Mouse (Mus musculus) embryonic facial prominence, embryonic 15.5 days (tissue): ENCODE data around the gene Dnah17. TPM values are rescaled to one million over a fixed set of nuclear protein-coding genes. Genes with fewer than 3 reads are reported as not detected.

Experiments
- ATAC-seq: fragments of 200-750 bp; cut with Nextera tagmentation; 2 replicates; pipeline ENCODE4 v1.8.0; 2017; ENCODE audit warnings: low read depth, moderate TSS enrichment; ENCODE audit not compliant: insufficient number of reproducible peaks, low FRiP score, low TSS enrichment
- H3K27ac ChIP-seq: fragments of 300-500 bp; sonication (generic); replicated peaks from 2 replicates; pipeline ENCODE4 v1.5.1; 2015; ENCODE audit warnings: mild to moderate bottlenecking, inconsistent platforms
- H3K27me3 ChIP-seq: fragments of 300-500 bp; sonication (generic); 2 replicates; pipeline ENCODE4 v1.6.1; 2015; ENCODE audit warnings: inconsistent platforms
- H3K36me3 ChIP-seq: fragments of 300-500 bp; sonication (generic); 2 replicates; pipeline ENCODE4 v1.6.1; 2015; ENCODE audit warnings: mild to moderate bottlenecking, inconsistent platforms
- H3K4me1 ChIP-seq: fragments of 300-500 bp; sonication (generic); 2 replicates; pipeline ENCODE4 v1.6.1; 2015; ENCODE audit warnings: inconsistent platforms
- H3K4me2 ChIP-seq: fragments of 300-500 bp; sonication (generic); replicated peaks from 2 replicates; pipeline ENCODE4 v1.6.1; 2015; ENCODE audit warnings: mild to moderate bottlenecking, inconsistent platforms
- H3K4me3 ChIP-seq: fragments of 300-500 bp; sonication (generic); replicated peaks from 2 replicates; pipeline ENCODE4 v1.5.1; 2015; ENCODE audit warnings: mild to moderate bottlenecking, inconsistent platforms
- H3K9ac ChIP-seq: fragments of 300-500 bp; sonication (generic); 2 replicates; pipeline ENCODE4 v1.6.1; 2015; ENCODE audit warnings: inconsistent platforms
- H3K9me3 ChIP-seq: fragments of 300-500 bp; sonication (generic); replicated peaks from 2 replicates; pipeline ENCODE4 v1.6.1; 2016; ENCODE audit warnings: inconsistent platforms
- WGBS: fragments of 180-500 bp; shearing (Covaris S2); methylation state at CpG from one replicate; pipeline ENCODE4 v1.1.7; 2015; 5-methylcytosine and 5-hydroxymethylcytosine counted together
- polyA plus RNA-seq: library from polyadenylated mRNA; unstranded; fragments of >200 nt; fragmentation: Nextera tagmentation; extraction: Ambion mirVana; gene quantifications from 2 replicates; pipeline ENCODE4 v1.2.1, GENCODE M21; 2015

The Dnah17 gene
- polyA plus RNA-seq, 1 experiment from 2014 or later = 0.17 TPM

- no peak overlapping the region for H3K9ac ChIP-seq
- H3K4me2 ChIP-seq = no peak overlapping the region
- H3K27ac ChIP-seq = no peak overlapping the region
- H3K27me3 ChIP-seq = no peaks in the 10 kb centered on the region
- H3K9me3 ChIP-seq = 0 out of 2 replicates have a peak, but pooled peaks cover 4% of the 10 kb centered on the region
- H3K36me3 ChIP-seq = no peaks in the 10 kb centered on the region
- H3K4me3 ChIP-seq = no peak overlapping the region
- H3K4me1 ChIP-seq = 0 out of 2 replicates have a peak, but pooled peaks cover 5% of the 10 kb centered on the region
- no peak for ATAC-seq
- 56% methylated on average over 8 of the region's 8 CpGs for WGBS
Measured at GRCm38 (mm10) chr11:118085961-118086360, 44.5 kb downstream of the Dnah17 start.

- no peak overlapping the region for H3K4me2 ChIP-seq
- ATAC-seq = no peak
- 0 out of 2 replicates have a peak, but pooled peaks cover 5% of the 10 kb centered on the region for H3K4me1 ChIP-seq
- 0 out of 2 replicates have a peak overlapping the region, but pooled peaks have one; percentile 28 for H3K27ac ChIP-seq
- no peak overlapping the region for H3K4me3 ChIP-seq
- H3K9me3 ChIP-seq = 0 out of 2 replicates have a peak, but pooled peaks cover 1% of the 10 kb centered on the region
- 50% methylated on average over 4 of the region's 4 CpGs for WGBS
- no peaks in the 10 kb centered on the region for H3K36me3 ChIP-seq
- no peaks in the 10 kb centered on the region for H3K27me3 ChIP-seq
- no peak overlapping the region for H3K9ac ChIP-seq
Measured at GRCm38 (mm10) chr11:118085176-118085575, 45.3 kb downstream of the Dnah17 start.

- Histone ChIP-seq H3K4me2 (no peak overlapping the region), H3K4me1 (0 out of 2 replicates have a peak, but pooled peaks cover 5% of the 10 kb centered on the region), H3K4me3 (no peak overlapping the region), H3K27me3 (no peaks in the 10 kb centered on the region), H3K9me3 (no peaks in the 10 kb centered on the region), H3K27ac (no peak overlapping the region), H3K36me3 (no peaks in the 10 kb centered on the region), H3K9ac (no peak overlapping the region)
- no peak for ATAC-seq
- WGBS = 74% methylated on average over 3 of the region's 3 CpGs
Measured at GRCm38 (mm10) chr11:118084266-118084665, 46.2 kb downstream of the Dnah17 start.

- no peak for ATAC-seq
- WGBS = 8% methylated on average over 6 of the region's 6 CpGs
- H3K9ac ChIP-seq = no peak overlapping the region
- no peak overlapping the region for H3K4me3 ChIP-seq
- 0 out of 2 replicates have a peak, but pooled peaks cover 5% of the 10 kb centered on the region for H3K4me1 ChIP-seq
- no peaks in the 10 kb centered on the region for H3K9me3 ChIP-seq
- no peaks in the 10 kb centered on the region for H3K36me3 ChIP-seq
- H3K27me3 ChIP-seq = no peaks in the 10 kb centered on the region
- no peak overlapping the region for H3K4me2 ChIP-seq
- no peak overlapping the region for H3K27ac ChIP-seq
Measured at GRCm38 (mm10) chr11:118083811-118084210, 46.6 kb downstream of the Dnah17 start.

GRCm38 (mm10) chr11:118082294-118082693, 48.1 kb downstream of the Dnah17 start:
- WGBS = 84% methylated on average over 14 of the region's 14 CpGs
- no peak overlapping the region for H3K27ac ChIP-seq
- H3K4me1 ChIP-seq = 0 out of 2 replicates have a peak, but pooled peaks cover 5% of the 10 kb centered on the region
- no peak for ATAC-seq
- no peaks in the 10 kb centered on the region for H3K36me3 ChIP-seq
- no peaks in the 10 kb centered on the region for H3K27me3 ChIP-seq
- no peak overlapping the region for H3K4me3 ChIP-seq
- no peaks in the 10 kb centered on the region for H3K9me3 ChIP-seq
- H3K9ac ChIP-seq = no peak overlapping the region
- no peak overlapping the region for H3K4me2 ChIP-seq

- Histone ChIP-seq H3K36me3 (no peaks in the 10 kb centered on the region), H3K4me2 (no peak overlapping the region), H3K4me3 (no peak overlapping the region), H3K9me3 (no peaks in the 10 kb centered on the region), H3K27me3 (no peaks in the 10 kb centered on the region), H3K9ac (no peak overlapping the region), H3K4me1 (peaks cover 9% of the 10 kb centered on the region), H3K27ac (no peak overlapping the region)
- 84% methylated on average over 14 of the region's 14 CpGs for WGBS
- 0 out of 2 replicates have a peak, but pooled peaks have one; percentile 6 for ATAC-seq
Measured at GRCm38 (mm10) chr11:118079750-118080149, 50.7 kb downstream of the Dnah17 start.

GRCm38 (mm10) chr11:118076929-118077328, 53.5 kb downstream of the Dnah17 start:
- Histone ChIP-seq H3K9ac (no peak overlapping the region), H3K9me3 (no peaks in the 10 kb centered on the region), H3K4me1 (peaks cover 9% of the 10 kb centered on the region), H3K36me3 (no peaks in the 10 kb centered on the region), H3K4me2 (no peak overlapping the region), H3K27me3 (no peaks in the 10 kb centered on the region), H3K27ac (no peak overlapping the region), H3K4me3 (no peak overlapping the region)
- WGBS = 77% methylated on average over 6 of the region's 6 CpGs
- no peak for ATAC-seq

GRCm38 (mm10) chr11:118075035-118075522, 55.4 kb downstream of the Dnah17 start:
- Histone ChIP-seq H3K27ac (no peak overlapping the region), H3K36me3 (no peaks in the 10 kb centered on the region), H3K4me2 (no peak overlapping the region), H3K4me3 (no peak overlapping the region), H3K9me3 (no peaks in the 10 kb centered on the region), H3K4me1 (peaks cover 20% of the 10 kb centered on the region), H3K9ac (no peak overlapping the region), H3K27me3 (no peaks in the 10 kb centered on the region)
- 44% methylated on average over 17 of the region's 17 CpGs for WGBS
- ATAC-seq = no peak

- no peak for ATAC-seq
- no peaks in the 10 kb centered on the region for H3K27me3 ChIP-seq
- WGBS = 41% methylated on average over 11 of the region's 11 CpGs
- H3K4me3 ChIP-seq = no peak overlapping the region
- peaks cover 20% of the 10 kb centered on the region for H3K4me1 ChIP-seq
- H3K36me3 ChIP-seq = no peaks in the 10 kb centered on the region
- H3K9me3 ChIP-seq = no peaks in the 10 kb centered on the region
- H3K4me2 ChIP-seq = no peak overlapping the region
- no peak overlapping the region for H3K27ac ChIP-seq
- no peak overlapping the region for H3K9ac ChIP-seq
Measured at GRCm38 (mm10) chr11:118071227-118071912, 59.1 kb downstream of the Dnah17 start.

GRCm38 (mm10) chr11:118068812-118069332, 61.6 kb downstream of the Dnah17 start:
- Histone ChIP-seq H3K4me1 (peaks cover 12% of the 10 kb centered on the region), H3K36me3 (no peaks in the 10 kb centered on the region), H3K4me3 (no peak overlapping the region), H3K27me3 (no peaks in the 10 kb centered on the region), H3K9me3 (no peaks in the 10 kb centered on the region), H3K9ac (no peak overlapping the region), H3K4me2 (no peak overlapping the region), H3K27ac (no peak overlapping the region)
- no peak for ATAC-seq
- 71% methylated on average over 16 of the region's 16 CpGs for WGBS

- Histone ChIP-seq H3K4me1 (peaks cover 12% of the 10 kb centered on the region), H3K4me2 (no peak overlapping the region), H3K4me3 (no peak overlapping the region), H3K27me3 (no peaks in the 10 kb centered on the region), H3K27ac (no peak overlapping the region), H3K36me3 (no peaks in the 10 kb centered on the region), H3K9ac (no peak overlapping the region), H3K9me3 (no peaks in the 10 kb centered on the region)
- WGBS = 81% methylated on average over 8 of the region's 8 CpGs
- ATAC-seq = no peak
Measured at GRCm38 (mm10) chr11:118067588-118067987, 62.8 kb downstream of the Dnah17 start.
